Mouse (Mus musculus) forebrain, embryonic 15.5 days (tissue): ENCODE data around the gene Ksr2. TPM values are rescaled to one million over a fixed set of nuclear protein-coding genes. Genes with fewer than 3 reads are reported as not detected.

Experiments used
- ATAC-seq: fragments of 200-750 bp; cut with Nextera tagmentation; replicated peaks from 2 replicates; pipeline ENCODE4 v1.8.0; 2017; ENCODE audit warnings: mild to moderate bottlenecking, moderate TSS enrichment, moderate library complexity
- H3K27ac ChIP-seq: fragments of 300-500 bp; sonication (generic); replicated peaks from 2 replicates; pipeline ENCODE4 v1.5.1; 2015; ENCODE audit warnings: mild to moderate bottlenecking, inconsistent platforms
- H3K27me3 ChIP-seq: fragments of 300-500 bp; sonication (generic); 2 replicates; pipeline ENCODE4 v1.6.1; 2015; ENCODE audit warnings: inconsistent platforms
- H3K36me3 ChIP-seq: fragments of 300-500 bp; sonication (generic); 2 replicates; pipeline ENCODE4 v1.6.1; 2015; ENCODE audit warnings: mild to moderate bottlenecking, inconsistent platforms
- H3K4me1 ChIP-seq: fragments of 300-500 bp; sonication (generic); 2 replicates; pipeline ENCODE4 v1.6.1; 2015; ENCODE audit warnings: inconsistent platforms
- H3K4me2 ChIP-seq: fragments of 300-500 bp; sonication (generic); replicated peaks from 2 replicates; pipeline ENCODE4 v1.6.1; 2015; ENCODE audit warnings: mild to moderate bottlenecking, inconsistent platforms
- H3K4me3 ChIP-seq: fragments of 300-500 bp; sonication (generic); 2 replicates; pipeline ENCODE4 v1.5.1; 2015; ENCODE audit warnings: mild to moderate bottlenecking, inconsistent platforms
- H3K9ac ChIP-seq: fragments of 300-500 bp; sonication (generic); replicated peaks from 2 replicates; pipeline ENCODE4 v1.6.1; 2015; ENCODE audit warnings: mild to moderate bottlenecking, inconsistent platforms
- H3K9me3 ChIP-seq: fragments of 300-500 bp; sonication (generic); 2 replicates; pipeline ENCODE4 v1.6.1; 2016; ENCODE audit warnings: inconsistent platforms
- WGBS: fragments of 180-500 bp; shearing (Covaris S2); methylation state at CpG from one replicate; pipeline ENCODE4 v1.1.7; 2015; ENCODE audit warnings: mixed read lengths; 5-methylcytosine and 5-hydroxymethylcytosine counted together
- polyA plus RNA-seq: library from polyadenylated mRNA; unstranded; fragments of >200 nt; fragmentation: Nextera tagmentation; extraction: Ambion mirVana; gene quantifications from 2 replicates; pipeline ENCODE4 v1.2.1, GENCODE M21; 2015

Gene Ksr2
- polyA plus RNA-seq, 1 experiment from 2014 or later = 5.5 TPM

DNA sequence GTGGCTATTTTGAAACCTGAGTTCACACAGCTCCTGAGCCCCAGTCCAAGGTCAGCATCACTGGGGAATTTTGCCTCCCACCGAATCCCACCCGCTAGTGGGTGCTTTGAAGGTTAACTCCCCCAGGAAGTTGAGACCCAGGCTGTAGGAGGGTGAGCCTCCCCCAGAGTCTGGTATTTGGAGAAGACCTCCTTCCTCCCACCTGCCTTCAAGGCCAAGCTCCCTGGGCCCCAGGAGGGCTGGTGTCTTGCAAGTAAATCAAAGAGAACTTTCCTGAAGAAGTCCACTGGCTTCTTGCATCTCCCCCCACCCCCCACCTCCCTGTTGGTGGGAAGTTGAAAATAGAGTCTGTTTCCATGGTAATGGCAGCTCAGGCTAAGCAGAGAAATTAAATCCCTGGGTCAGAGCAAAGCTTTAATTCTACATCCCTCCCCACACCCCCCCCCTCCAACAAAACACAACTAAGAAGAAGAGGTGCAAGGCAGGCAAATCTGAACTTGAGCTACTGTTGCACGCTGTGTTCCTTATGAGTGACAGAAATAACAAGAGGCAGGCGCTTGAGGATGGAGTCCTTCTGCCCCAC, 274.1 kb downstream of the Ksr2 start:
- no peak overlapping the region for H3K27ac ChIP-seq
- no peak for ATAC-seq
- no peaks in the 10 kb centered on the region for H3K27me3 ChIP-seq
- no peak overlapping the region for H3K4me3 ChIP-seq
- no peaks in the 10 kb centered on the region for H3K9me3 ChIP-seq
- H3K36me3 ChIP-seq = no peaks in the 10 kb centered on the region
- 0 out of 2 replicates have a peak, but pooled peaks cover 9% of the 10 kb centered on the region for H3K4me1 ChIP-seq
- no peak overlapping the region for H3K4me2 ChIP-seq
- WGBS = 24% methylated on average over 4 of the region's 4 CpGs
- no peak overlapping the region for H3K9ac ChIP-seq

DNA sequence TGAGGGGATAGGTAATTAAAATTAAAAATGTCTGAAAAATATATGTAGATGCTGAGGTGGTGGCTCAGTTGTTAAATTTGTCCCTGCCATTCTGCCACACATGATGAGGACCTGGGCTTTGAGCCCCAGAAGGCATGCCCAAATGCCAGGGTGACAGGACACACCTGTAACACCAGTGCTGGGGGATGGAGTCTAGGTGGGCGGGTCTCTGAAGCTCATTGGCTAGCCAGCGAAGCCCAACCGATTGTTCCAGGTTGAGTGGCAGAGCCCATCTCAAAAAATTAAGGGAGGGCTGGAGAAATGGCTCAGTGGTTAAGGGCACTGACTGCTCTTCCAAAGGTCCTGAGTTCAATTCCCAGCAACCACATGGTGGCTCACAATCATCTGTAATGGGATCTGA, 274.9 kb downstream of the Ksr2 start:
- H3K4me1 ChIP-seq = 0 out of 2 replicates have a peak, but pooled peaks cover 9% of the 10 kb centered on the region
- no peak overlapping the region for H3K27ac ChIP-seq
- 56% methylated on average over 3 of the region's 3 CpGs for WGBS
- H3K27me3 ChIP-seq = no peaks in the 10 kb centered on the region
- H3K36me3 ChIP-seq = no peaks in the 10 kb centered on the region
- no peak overlapping the region for H3K4me3 ChIP-seq
- H3K9me3 ChIP-seq = no peaks in the 10 kb centered on the region
- no peak for ATAC-seq
- no peak overlapping the region for H3K9ac ChIP-seq
- no peak overlapping the region for H3K4me2 ChIP-seq

DNA sequence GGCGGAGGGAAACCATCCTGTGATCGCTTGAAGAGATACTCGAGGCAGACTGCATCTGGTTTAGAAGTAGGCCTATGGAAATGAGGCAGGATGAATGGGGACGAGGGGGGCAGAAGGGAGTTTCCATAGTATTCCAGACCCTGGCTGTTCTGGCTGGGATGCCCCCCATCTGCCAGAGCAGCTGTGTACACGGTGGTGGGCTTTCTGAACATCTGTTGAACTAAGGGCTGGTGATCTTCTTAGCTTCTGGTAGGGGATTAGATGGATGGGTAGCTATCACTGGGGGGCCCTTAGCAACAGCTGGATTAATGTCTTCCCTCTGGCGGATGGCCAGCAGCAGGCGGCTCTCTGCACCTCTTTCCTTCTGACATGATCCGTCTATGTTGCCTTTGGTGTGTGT, 276.0 kb downstream of the Ksr2 start:
- Histone ChIP-seq H3K36me3 (no peaks in the 10 kb centered on the region), H3K27ac (no peak overlapping the region), H3K4me2 (no peak overlapping the region), H3K9ac (no peak overlapping the region), H3K27me3 (no peaks in the 10 kb centered on the region), H3K4me3 (no peak overlapping the region), H3K9me3 (no peaks in the 10 kb centered on the region), H3K4me1 (0 out of 2 replicates have a peak, but pooled peaks cover 9% of the 10 kb centered on the region)
- 52% methylated on average over 8 of the region's 8 CpGs for WGBS
- no peak for ATAC-seq

DNA sequence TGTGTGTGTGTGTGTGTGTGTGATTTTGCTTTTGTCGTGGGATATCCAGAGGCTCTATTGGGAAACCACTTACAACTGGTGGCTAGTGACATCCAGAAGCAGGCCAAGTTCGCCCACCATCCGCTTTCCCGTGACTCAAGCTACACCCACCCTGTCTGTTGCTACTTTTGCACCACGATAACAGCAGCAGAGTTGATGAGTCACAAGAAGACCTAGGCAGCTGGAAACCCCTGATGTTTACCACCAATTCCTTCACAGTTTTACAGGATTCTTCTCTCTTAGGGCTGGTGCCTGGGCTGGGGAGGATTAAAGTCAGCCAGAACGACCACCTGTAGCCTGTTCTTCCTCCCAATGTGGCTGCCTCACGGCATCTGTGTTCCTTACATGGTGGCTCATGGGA, 277.5 kb downstream of the Ksr2 start:
- no peak for ATAC-seq
- 75% methylated on average over 6 of the region's 7 CpGs for WGBS
- no peak overlapping the region for H3K9ac ChIP-seq
- H3K4me2 ChIP-seq = no peak overlapping the region
- no peak overlapping the region for H3K27ac ChIP-seq
- H3K27me3 ChIP-seq = no peaks in the 10 kb centered on the region
- no peaks in the 10 kb centered on the region for H3K36me3 ChIP-seq
- 0 out of 2 replicates have a peak, but pooled peaks cover 9% of the 10 kb centered on the region for H3K4me1 ChIP-seq
- H3K9me3 ChIP-seq = no peaks in the 10 kb centered on the region
- no peak overlapping the region for H3K4me3 ChIP-seq

DNA sequence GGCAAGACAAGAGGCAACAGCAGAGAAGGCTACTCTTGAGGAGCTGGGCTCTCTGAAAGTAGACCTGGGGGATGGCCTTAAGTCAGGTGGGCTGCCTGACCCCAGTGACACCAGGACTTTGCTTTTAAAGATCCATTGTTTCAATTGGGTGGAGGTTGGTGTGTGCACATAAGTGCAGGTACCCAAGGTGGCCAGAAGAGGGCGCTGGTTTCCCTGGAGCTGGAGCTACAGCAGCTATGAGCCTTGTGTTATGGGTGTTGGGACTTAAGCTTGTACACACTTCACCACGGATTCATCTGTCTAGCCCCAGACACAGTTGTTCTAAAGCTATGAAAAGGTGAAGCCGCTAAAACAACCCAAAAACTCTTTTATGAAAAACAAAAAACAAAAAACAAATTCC, 279.8 kb downstream of the Ksr2 start:
- no peaks in the 10 kb centered on the region for H3K27me3 ChIP-seq
- no peaks in the 10 kb centered on the region for H3K36me3 ChIP-seq
- no peak overlapping the region for H3K4me3 ChIP-seq
- no peak overlapping the region for H3K4me2 ChIP-seq
- no peak for ATAC-seq
- no peak overlapping the region for H3K27ac ChIP-seq
- H3K9me3 ChIP-seq = no peaks in the 10 kb centered on the region
- H3K9ac ChIP-seq = no peak overlapping the region
- 77% methylated on average over 3 of the region's 3 CpGs for WGBS
- no peaks in the 10 kb centered on the region for H3K4me1 ChIP-seq

DNA sequence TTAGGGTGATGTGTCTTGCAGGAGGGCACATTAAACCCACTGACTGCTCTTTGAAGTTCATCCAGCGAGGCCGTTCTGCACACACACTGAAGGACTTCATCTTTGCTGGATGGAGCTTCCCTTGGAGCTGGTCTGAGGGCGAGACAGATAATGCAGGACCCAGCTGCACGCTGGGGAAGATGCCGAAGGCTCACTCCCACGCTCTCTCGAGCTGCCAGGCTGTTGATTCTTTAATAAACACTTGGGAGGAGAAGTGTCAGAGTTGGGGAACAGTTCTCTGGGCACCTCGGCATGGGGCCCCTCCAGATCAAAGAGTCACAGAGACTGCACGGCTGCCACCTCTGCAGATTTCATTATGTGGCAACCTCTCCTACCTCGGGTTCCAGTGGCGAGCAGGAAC, 280.8 kb downstream of the Ksr2 start:
- no peaks in the 10 kb centered on the region for H3K36me3 ChIP-seq
- 75% methylated on average over 11 of the region's 11 CpGs for WGBS
- no peak for ATAC-seq
- no peaks in the 10 kb centered on the region for H3K9me3 ChIP-seq
- H3K27ac ChIP-seq = no peak overlapping the region
- H3K4me3 ChIP-seq = no peak overlapping the region
- H3K4me1 ChIP-seq = no peaks in the 10 kb centered on the region
- no peak overlapping the region for H3K9ac ChIP-seq
- no peak overlapping the region for H3K4me2 ChIP-seq
- H3K27me3 ChIP-seq = no peaks in the 10 kb centered on the region

DNA sequence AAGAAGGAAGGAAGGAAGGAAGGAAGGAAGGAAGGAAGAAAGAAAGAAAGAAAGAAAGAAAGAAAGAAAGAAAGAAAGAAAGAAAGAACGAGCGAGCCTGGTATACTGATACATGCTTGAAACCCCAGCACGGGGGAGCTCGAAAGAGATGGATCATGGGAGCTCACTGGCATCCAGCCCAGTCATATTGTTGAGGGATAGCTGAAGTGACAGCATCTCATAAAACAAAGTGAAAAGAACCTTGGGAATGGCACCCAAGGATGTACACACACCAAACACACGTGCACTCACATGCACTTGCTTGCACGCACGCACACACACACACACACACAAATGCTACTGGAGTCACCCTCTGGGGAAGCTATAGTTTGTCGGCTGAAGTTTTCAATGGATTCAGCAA, 282.6 kb downstream of the Ksr2 start:
- no peak for ATAC-seq
- no peaks in the 10 kb centered on the region for H3K36me3 ChIP-seq
- H3K27ac ChIP-seq = no peak overlapping the region
- H3K27me3 ChIP-seq = no peaks in the 10 kb centered on the region
- no peaks in the 10 kb centered on the region for H3K9me3 ChIP-seq
- H3K4me1 ChIP-seq = no peaks in the 10 kb centered on the region
- no peak overlapping the region for H3K4me3 ChIP-seq
- H3K4me2 ChIP-seq = no peak overlapping the region
- 70% methylated on average over 8 of the region's 8 CpGs for WGBS
- H3K9ac ChIP-seq = no peak overlapping the region

DNA sequence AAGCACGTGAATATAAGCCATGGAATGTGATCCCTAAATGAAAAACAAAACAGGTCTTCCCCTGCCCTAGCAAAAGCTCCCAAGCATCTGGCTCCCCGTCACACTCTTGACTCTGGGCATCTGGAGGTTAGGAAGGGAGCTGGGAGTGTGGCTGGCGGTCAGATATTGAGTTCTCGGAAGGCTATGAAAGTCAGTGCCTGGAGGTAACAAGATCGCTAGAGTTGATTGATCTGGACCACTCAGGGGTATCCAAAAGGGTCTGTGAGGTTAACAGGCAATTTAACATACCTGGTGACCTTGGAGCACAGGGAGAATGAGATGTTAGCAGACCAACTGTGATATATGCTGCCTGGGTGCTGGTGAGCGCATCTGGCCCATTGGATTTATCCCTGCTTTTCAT, 283.8 kb downstream of the Ksr2 start:
- Histone ChIP-seq H3K27ac (no peak overlapping the region), H3K9ac (no peak overlapping the region), H3K9me3 (no peaks in the 10 kb centered on the region), H3K4me1 (no peaks in the 10 kb centered on the region), H3K4me2 (no peak overlapping the region), H3K36me3 (no peaks in the 10 kb centered on the region), H3K4me3 (no peak overlapping the region), H3K27me3 (no peaks in the 10 kb centered on the region)
- 85% methylated on average over 6 of the region's 6 CpGs for WGBS
- no peak for ATAC-seq

DNA sequence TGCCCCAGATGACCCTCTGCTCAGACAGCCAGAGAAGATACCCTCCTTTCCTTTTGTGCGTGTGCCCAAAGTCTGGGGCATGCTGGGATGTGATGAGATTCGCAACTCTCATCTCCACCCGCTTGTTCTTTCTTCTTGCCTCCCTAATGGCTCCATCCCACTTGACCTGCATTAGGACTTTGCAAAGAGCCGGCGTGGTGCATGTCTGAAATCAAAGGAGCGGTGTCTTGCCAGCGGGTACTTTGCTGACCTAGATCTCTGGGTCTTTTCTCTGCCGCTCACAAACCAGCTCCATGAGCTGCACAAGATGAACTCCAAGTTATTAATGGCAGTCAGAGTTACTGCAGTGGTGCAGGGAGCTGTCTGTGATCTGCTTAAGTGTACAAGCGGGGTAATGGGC, 290.6 kb downstream of the Ksr2 start:
- ATAC-seq = no peak

DNA sequence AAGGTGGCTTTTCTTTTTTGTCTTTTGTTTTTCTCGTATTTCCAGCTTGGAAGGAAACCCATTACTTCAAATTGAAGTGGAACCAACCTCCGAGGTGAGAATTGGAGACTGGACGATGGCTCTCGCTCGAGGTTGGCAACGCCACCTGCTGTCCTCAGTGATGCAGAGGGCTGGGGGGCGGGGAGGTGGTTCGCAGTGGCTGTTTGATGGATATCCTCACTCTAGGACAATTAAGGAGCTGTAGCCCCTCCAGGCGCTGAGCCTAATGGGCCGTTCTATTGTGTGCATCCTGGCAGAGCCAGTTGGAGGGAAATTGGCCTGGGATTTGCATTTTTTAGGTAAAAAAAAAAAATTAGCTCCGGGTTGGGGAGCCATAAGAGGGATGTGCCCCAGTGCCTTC, 292.8 kb downstream of the Ksr2 start:
- 10% methylated on average over 11 of the region's 11 CpGs for WGBS
- H3K4me2 ChIP-seq = no peak overlapping the region
- peaks cover 6% of the 10 kb centered on the region for H3K36me3 ChIP-seq
- no peaks in the 10 kb centered on the region for H3K9me3 ChIP-seq
- H3K4me3 ChIP-seq = no peak overlapping the region
- H3K9ac ChIP-seq = no peak overlapping the region
- H3K27ac ChIP-seq = no peak overlapping the region
- H3K4me1 ChIP-seq = peaks cover 22% of the 10 kb centered on the region
- H3K27me3 ChIP-seq = no peaks in the 10 kb centered on the region
- ATAC-seq = no peak

More for the DNA sequence above, 290.6 kb downstream of the Ksr2 start:
- H3K9ac ChIP-seq = no peak overlapping the region
- no peak overlapping the region for H3K4me2 ChIP-seq
- no peaks in the 10 kb centered on the region for H3K9me3 ChIP-seq
- peaks cover 6% of the 10 kb centered on the region for H3K36me3 ChIP-seq
- H3K4me1 ChIP-seq = peaks cover 16% of the 10 kb centered on the region
- H3K27me3 ChIP-seq = no peaks in the 10 kb centered on the region
- H3K27ac ChIP-seq = no peak overlapping the region
- no peak overlapping the region for H3K4me3 ChIP-seq
- 85% methylated on average over 9 of the region's 9 CpGs for WGBS

DNA sequence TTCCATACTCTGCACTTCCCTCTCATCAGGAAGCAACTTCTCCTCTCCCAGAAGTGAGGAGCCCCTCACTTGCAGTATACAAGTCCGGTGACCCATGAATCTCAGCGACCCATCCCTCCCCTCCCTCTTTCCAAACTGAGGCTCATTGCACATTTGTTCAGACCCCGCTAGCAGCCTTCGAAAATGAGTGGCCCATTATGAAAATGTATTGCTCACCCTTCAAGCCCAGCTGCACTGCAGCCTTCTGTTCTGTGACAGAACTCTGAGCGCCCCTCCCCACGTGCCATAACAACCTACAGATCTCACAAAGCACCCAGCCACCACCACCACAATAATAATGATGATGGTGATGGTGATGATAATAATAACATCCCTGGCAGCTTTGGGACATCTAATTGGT, 295.5 kb downstream of the Ksr2 start:
- Histone ChIP-seq H3K27me3 (no peaks in the 10 kb centered on the region), H3K9ac (no peak overlapping the region), H3K9me3 (no peaks in the 10 kb centered on the region), H3K4me1 (peaks cover 22% of the 10 kb centered on the region), H3K4me2 (no peak overlapping the region), H3K36me3 (peaks cover 6% of the 10 kb centered on the region), H3K4me3 (no peak overlapping the region), H3K27ac (peak overlapping the region; percentile 37)
- WGBS = 47% methylated on average over 6 of the region's 6 CpGs
- ATAC-seq = no peak

DNA sequence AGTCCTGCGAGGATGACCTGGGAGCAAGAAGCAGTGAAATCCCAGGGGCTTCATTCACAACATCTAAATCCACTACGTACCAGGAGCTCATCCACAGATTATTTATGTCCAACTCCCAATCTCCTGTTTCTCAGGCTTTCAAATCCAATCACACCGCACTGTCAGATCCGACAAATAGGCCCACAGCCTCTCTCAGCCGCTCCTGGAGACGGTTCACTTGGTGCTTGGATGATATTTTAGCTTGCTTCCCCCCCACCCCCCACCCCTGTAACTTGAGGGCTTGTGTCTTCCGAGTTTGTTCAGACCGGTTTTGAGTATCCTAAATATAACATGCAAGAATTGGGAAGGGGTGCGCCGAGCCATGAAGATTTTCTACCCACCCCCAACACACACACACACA, 297.8 kb downstream of the Ksr2 start:
- H3K27ac ChIP-seq = no peak overlapping the region
- peaks cover 17% of the 10 kb centered on the region for H3K4me1 ChIP-seq
- H3K9ac ChIP-seq = no peak overlapping the region
- WGBS = 84% methylated on average over 10 of the region's 10 CpGs
- peaks cover 6% of the 10 kb centered on the region for H3K36me3 ChIP-seq
- no peak overlapping the region for H3K4me2 ChIP-seq
- no peaks in the 10 kb centered on the region for H3K9me3 ChIP-seq
- no peak overlapping the region for H3K4me3 ChIP-seq
- H3K27me3 ChIP-seq = no peaks in the 10 kb centered on the region
- no peak for ATAC-seq

DNA sequence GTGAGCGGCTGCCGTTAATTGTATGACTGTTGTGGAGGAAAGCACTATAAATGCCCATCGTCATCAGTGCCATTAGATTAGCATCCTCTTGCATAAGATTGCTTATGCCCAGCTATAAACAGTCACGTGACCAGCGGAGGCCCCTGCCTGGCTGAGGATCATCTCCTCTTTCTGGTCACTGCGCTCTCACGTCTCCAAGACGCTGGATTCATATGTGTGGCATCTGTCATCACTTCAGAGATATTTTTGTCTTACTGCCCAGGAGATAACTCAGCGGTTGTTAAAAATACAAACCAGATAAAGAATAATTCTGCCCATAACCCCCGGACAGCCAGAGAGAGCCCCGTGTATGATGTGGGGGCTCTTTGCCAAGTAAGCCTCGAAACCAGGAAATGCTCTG, 298.4 kb downstream of the Ksr2 start:
- H3K9me3 ChIP-seq = no peaks in the 10 kb centered on the region
- no peak overlapping the region for H3K4me3 ChIP-seq
- no peak overlapping the region for H3K4me2 ChIP-seq
- H3K9ac ChIP-seq = no peak overlapping the region
- 74% methylated on average over 11 of the region's 12 CpGs for WGBS
- no peak overlapping the region for H3K27ac ChIP-seq
- no peak for ATAC-seq
- peaks cover 12% of the 10 kb centered on the region for H3K4me1 ChIP-seq
- peaks cover 6% of the 10 kb centered on the region for H3K36me3 ChIP-seq
- no peaks in the 10 kb centered on the region for H3K27me3 ChIP-seq
